Mouse (Mus musculus): ENCODE data around the gene Gm5483. TPM values are rescaled to one million over a fixed set of nuclear protein-coding genes. Genes with fewer than 3 reads are reported as not detected.
"Not testable (repeated sequence)": the region's sequence is repeated elsewhere in the genome, so short reads cannot be mapped to it uniquely, and the experiment has no call there.

Gene Gm5483
- total RNA-seq (2021): 10 to 100 TPM; 18.3 to 52.8 TPM
- long read RNA-seq, experiment 1, transcript Gm5483-201 (3 exons, 414 nt): major isoform, 19 of 19 reads
- long read RNA-seq, experiment 1, partial matches to known transcripts: 0 of 19 reads
- long read RNA-seq, experiment 1, other reads (novel, unspliced or antisense): 0 of 19 reads
- long read RNA-seq, experiment 2, partial matches to known transcripts: 0 of 4 reads
- long read RNA-seq, experiment 2, other reads (novel, unspliced or antisense): 0 of 4 reads

- not testable (repeated sequence) for DNase-seq (ENCODE audit: low spot score in 2 of 2)
Observed at GRCm38 (mm10) chr16:36183912-36184311, at the start of gene Gm5483. Gene Gm5483 (plus strand): TSS chr16:36184212.

GRCm38 (mm10) chr16:36138201-36138600, 45.8 kb upstream of the Gm5483 start:
- no peak for DNase-seq (ENCODE audit: low spot score in 2 of 2)

GRCm38 (mm10) chr16:36156402-36156975, 27.5 kb upstream of the Gm5483 start, which contains the start of gene Stfa2l1:
Gene Stfa2l1 (plus strand): TSS chr16:36156811.
- DNase-seq (ENCODE audit: low spot score in 2 of 2): no peak

GRCm38 (mm10) chr16:36167841-36168240, 16.2 kb upstream of the Gm5483 start:
- DNase-seq (ENCODE audit: low spot score in 2 of 2): not testable (repeated sequence)

- DNase-seq (ENCODE audit: low spot score in 2 of 2): no peak
Observed at GRCm38 (mm10) chr16:36176108-36176507, 7.9 kb upstream of the Gm5483 start.

GRCm38 (mm10) chr16:36179910-36180309, 4.1 kb upstream of the Gm5483 start:
- DNase-seq (ENCODE audit: low spot score in 2 of 2): no peak

- no peak for DNase-seq (ENCODE audit: low spot score in 2 of 2)
Observed at GRCm38 (mm10) chr16:36199226-36199625, 15.2 kb downstream of the Gm5483 start.

- DNase-seq (ENCODE audit: low spot score in 2 of 2): no peak
Observed at GRCm38 (mm10) chr16:36203846-36204245, 19.8 kb downstream of the Gm5483 start.

GRCm38 (mm10) chr16:36205684-36206083, 21.7 kb downstream of the Gm5483 start:
- not testable (repeated sequence) for DNase-seq (ENCODE audit: low spot score in 2 of 2)

GRCm38 (mm10) chr16:36209967-36210453, 26.0 kb downstream of the Gm5483 start, which contains the start of gene Gm5416:
Gene Gm5416 (plus strand): TSS chr16:36210403.
- no peak for DNase-seq (ENCODE audit: low spot score in 2 of 2)

GRCm38 (mm10) chr16:36221168-36221567, 37.2 kb downstream of the Gm5483 start, which contains the start of gene 2010005H15Rik:
Gene 2010005H15Rik (plus strand): TSS chr16:36221468.
- not testable (repeated sequence) for DNase-seq (ENCODE audit: low spot score in 2 of 2)

Other genes with a start within 250 kb of the Gm5483 start
- 10 to 100 TPM; 17.7 to 18.4 TPM for gene Parp9, start 245.7 kb upstream of the Gm5483 start, total RNA-seq (2021)
- gene Dtx3l, start 245.1 kb upstream of the Gm5483 start, total RNA-seq (2021): 10 to 100 TPM in 1 of 2 experiments, 1 to 10 TPM in 1; 9.4 to 12.4 TPM
- gene Kpna1, start 205.5 kb upstream of the Gm5483 start, total RNA-seq (2021): 10 to 100 TPM; 49.9 to 58.6 TPM
- 1 to 10 TPM; 7.4 to 9.3 TPM for gene Wdr5b, start 143.0 kb upstream of the Gm5483 start, total RNA-seq (2021)
- gene Fam162a, start 112.6 kb upstream of the Gm5483 start, total RNA-seq (2021): 100 to 1,000 TPM; 142 to 143 TPM
- gene Ccdc58, start 112.5 kb upstream of the Gm5483 start, total RNA-seq (2021): 10 to 100 TPM; 67.8 to 69.9 TPM
- not detected for gene Csta1, start 53.0 kb upstream of the Gm5483 start, total RNA-seq (2021)
- 10 to 100 TPM; 14.2 to 44.8 TPM for gene Stfa2l1, start 27.4 kb upstream of the Gm5483 start, total RNA-seq (2021)
- not detected for gene Gm5416, start 26.2 kb downstream of the Gm5483 start, total RNA-seq (2021)
- 1 to 10 TPM; 1.6 to 9.7 TPM for gene 2010005H15Rik, start 37.3 kb downstream of the Gm5483 start, total RNA-seq (2021)
- 10 to 100 TPM; 28.2 to 83.6 TPM for gene Stfa1, start 92.7 kb downstream of the Gm5483 start, total RNA-seq (2021)
- 1 to 10 TPM in 1 of 2 experiments, not detected in 1; 1.1 TPM for gene BC117090, start 150.1 kb downstream of the Gm5483 start, total RNA-seq (2021)
- 10 to 100 TPM; 20.7 to 68.0 TPM for gene BC100530, start 183.5 kb downstream of the Gm5483 start, total RNA-seq (2021)
- gene Stfa2, start 224.2 kb downstream of the Gm5483 start, total RNA-seq (2021): 10 to 100 TPM in 1 of 2 experiments, 1 to 10 TPM in 1; 9.0 to 29.3 TPM